Mouse (Mus musculus) gastrocnemius, postnatal 14 days (tissue): ENCODE data around the gene Enam. TPM values are rescaled to one million over a fixed set of nuclear protein-coding genes. Genes with fewer than 3 reads are reported as not detected.

Experiments used
- total RNA-seq, 2 experiments: library from RNA; stranded (reverse); gene quantifications; 2 replicates each; pipeline ENCODE4 v1.2.3; 2021

Enam gene
- total RNA-seq, 2 experiments from 2014 or later = not detected

Other genes starting within 250 kb of the Enam start
- not detected for gene Gm7714, start 219.1 kb upstream of the Enam start, total RNA-seq
- not detected for gene Prol1, start 170.7 kb upstream of the Enam start, total RNA-seq
- not detected for gene Amtn, start 111.9 kb upstream of the Enam start, total RNA-seq
- not detected for gene Ambn, start 32.0 kb upstream of the Enam start, total RNA-seq
- gene Jchain, start 39.9 kb downstream of the Enam start, total RNA-seq = under 1 TPM; 0.24 to 0.43 TPM
- gene Utp3, start 66.5 kb downstream of the Enam start, total RNA-seq = 10 to 100 TPM; 22.5 to 23.4 TPM
- 1 to 10 TPM; 7.0 to 8.4 TPM for gene Rufy3, start 77.1 kb downstream of the Enam start, total RNA-seq
- 100 to 1,000 TPM; 112 to 120 TPM for gene Grsf1, start 188.2 kb downstream of the Enam start, total RNA-seq
- 10 to 100 TPM; 25.8 to 29.9 TPM for gene Mob1b, start 232.9 kb downstream of the Enam start, total RNA-seq